Mouse (Mus musculus): ENCODE measurements at regions not wholly inside any gene's neighbourhood (a gene's known extent, or its start where the extent isn't known, plus 50 kb on each side); places are given as distances from the start of the nearest gene placed in this dataset.

DNA sequence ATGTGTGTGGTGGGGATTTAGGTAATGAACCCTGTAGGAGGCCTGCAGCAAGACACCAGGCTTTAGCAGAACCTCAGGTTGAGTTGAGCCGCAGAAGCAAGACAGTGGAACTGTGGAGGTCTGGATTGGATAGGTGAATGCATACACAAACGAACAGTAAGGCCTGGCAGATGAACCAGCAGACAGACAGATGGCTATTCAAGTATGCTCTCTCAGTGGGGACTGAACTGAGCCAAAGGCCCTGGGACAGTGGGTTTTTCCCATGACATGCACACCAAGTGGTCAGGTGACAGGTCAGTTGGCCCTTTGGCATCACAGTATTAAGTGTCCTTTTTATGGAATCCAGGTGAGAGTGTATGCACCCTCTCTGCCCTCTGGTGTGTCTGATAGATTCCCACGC is 229.7 kb upstream of the Srek1ip1 start:
- TF ChIP-seq UBTF (IDR thresholded peaks at IDR 0.05; ENCODE audit: low read depth, low read length), result no peak
- no peak for TF ChIP-seq SMC3 (IDR thresholded peaks at IDR 0.05; ENCODE audit: low read depth, low read length)
- no peak for TF ChIP-seq CTCF (conservative IDR thresholded peaks at IDR 0.05 in 1 of 2, IDR thresholded peaks at IDR 0.05 in 1 of 2; ENCODE audit: low read depth in 2 of 2, low read length in 2 of 2)
- no peak for TF ChIP-seq E2F4 (IDR thresholded peaks at IDR 0.05; ENCODE audit: insufficient replicate concordance, low read depth, low read length)
- TF ChIP-seq POLR2A (IDR thresholded peaks at IDR 0.05; ENCODE audit: low read depth, low read length), result no peak
- TF ChIP-seq MEF2A (IDR thresholded peaks at IDR 0.05; ENCODE audit: borderline replicate concordance, low read depth, low read length), result no peak
- no peak for TF ChIP-seq NRF1 (IDR thresholded peaks at IDR 0.05; ENCODE audit: low read depth, low read length)
